Mouse (Mus musculus): ENCODE results near the gene Prkn. TPM values are rescaled to one million over a fixed set of nuclear protein-coding genes. Genes with fewer than 3 reads are reported as not detected.

Prkn gene
- polyA plus RNA-seq, 1 experiment: 3.0 TPM

DNA sequence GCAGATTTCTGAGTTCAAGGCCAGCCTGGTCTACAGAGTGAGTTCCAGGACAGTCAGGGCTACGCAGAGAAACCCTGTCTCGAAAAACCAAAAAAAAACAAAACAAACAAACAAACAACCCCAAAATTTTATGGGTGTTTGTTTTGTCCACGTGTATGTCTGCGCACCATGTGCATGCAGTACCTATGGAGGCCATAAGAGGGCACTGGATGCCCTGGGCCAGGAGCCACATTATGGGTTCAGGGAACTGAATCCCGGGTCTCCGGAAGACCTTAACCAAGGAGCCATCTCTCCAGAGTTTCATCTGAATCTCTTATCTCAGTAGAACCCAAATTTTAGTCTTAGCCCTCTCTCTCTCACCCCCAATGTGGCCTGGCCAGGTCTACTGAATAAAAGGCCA, 1263.6 kb downstream of the Prkn start:
- no peak for DNase-seq
- H3K4me1 ChIP-seq (ENCODE audit: control insufficient read depth, insufficient read depth, low read length): no peaks in the 10 kb centered on the region
- whole genome bisulfite sequencing: 79% methylated on average over 6 of the region's 6 CpGs
- H3K4me3 ChIP-seq (replicated peaks; ENCODE audit: extremely low read depth, low read depth, low read length): no peak overlapping the region
- TF ChIP-seq POLR2A (IDR thresholded peaks at IDR 0.05; ENCODE audit: borderline replicate concordance, extremely low read depth, low read depth, low read length): no peak
- TF ChIP-seq CTCF (IDR thresholded peaks at IDR 0.05; ENCODE audit: insufficient read depth, low read length): peak; percentile 54

DNA sequence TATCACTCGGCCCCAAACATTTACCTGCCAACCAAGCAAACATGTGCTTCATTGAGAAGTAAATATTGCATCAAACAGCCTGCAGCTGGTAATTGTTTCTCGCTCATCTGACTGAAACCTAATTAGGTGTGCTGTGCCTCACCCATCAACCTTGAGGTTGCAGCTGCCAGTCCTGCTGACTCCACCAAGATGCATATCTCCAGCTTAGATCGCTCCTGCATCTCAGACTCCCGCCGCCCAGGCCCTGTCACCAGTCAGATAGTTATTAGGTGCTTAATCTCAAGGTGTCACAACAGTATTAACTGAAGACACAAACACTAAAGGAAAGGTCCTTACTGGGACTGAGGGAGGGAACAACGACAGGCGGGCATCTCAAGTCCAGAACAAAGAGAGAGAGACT, 1264.1 kb downstream of the Prkn start:
- Histone ChIP-seq H3K4me1 (ENCODE audit: control insufficient read depth, insufficient read depth, low read length) (no peaks in the 10 kb centered on the region), H3K4me3 (replicated peaks; ENCODE audit: extremely low read depth, low read depth, low read length) (no peak overlapping the region)
- 67% methylated on average over 7 of the region's 7 CpGs for WGBS
- DNase-seq: no peak
- TF ChIP-seq POLR2A (IDR thresholded peaks at IDR 0.05; ENCODE audit: borderline replicate concordance, extremely low read depth, low read depth, low read length) (no peak), CTCF (IDR thresholded peaks at IDR 0.05; ENCODE audit: insufficient read depth, low read length) (no peak)

DNA sequence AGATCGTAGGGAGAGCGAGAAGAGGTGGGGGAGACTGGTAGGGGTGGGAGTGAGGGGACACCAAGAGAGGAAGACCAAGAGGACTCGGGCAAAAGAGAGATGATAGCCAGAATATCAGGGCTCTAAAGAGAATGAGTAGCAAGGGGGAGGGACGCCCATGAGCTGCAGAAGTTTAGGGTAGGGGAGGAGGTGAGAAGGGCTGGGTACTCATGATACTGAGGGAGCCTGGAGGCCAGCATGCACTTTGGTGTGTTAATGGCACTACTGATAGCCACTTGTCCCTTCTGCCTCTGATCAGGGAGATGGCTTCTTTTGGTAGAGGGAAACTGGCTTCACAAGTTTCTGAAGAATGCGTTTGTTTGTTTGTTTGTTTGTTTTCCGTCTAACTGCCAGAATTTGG, 1264.5 kb downstream of the Prkn start:
- Histone ChIP-seq H3K4me1 (ENCODE audit: control insufficient read depth, insufficient read depth, low read length) (no peaks in the 10 kb centered on the region), H3K4me3 (replicated peaks; ENCODE audit: extremely low read depth, low read depth, low read length) (no peak overlapping the region)
- WGBS: 85% methylated on average over 6 of the region's 6 CpGs
- DNase-seq: no peak
- TF ChIP-seq POLR2A (IDR thresholded peaks at IDR 0.05; ENCODE audit: borderline replicate concordance, extremely low read depth, low read depth, low read length): no peak
- TF ChIP-seq CTCF (IDR thresholded peaks at IDR 0.05; ENCODE audit: insufficient read depth, low read length): no peak

DNA sequence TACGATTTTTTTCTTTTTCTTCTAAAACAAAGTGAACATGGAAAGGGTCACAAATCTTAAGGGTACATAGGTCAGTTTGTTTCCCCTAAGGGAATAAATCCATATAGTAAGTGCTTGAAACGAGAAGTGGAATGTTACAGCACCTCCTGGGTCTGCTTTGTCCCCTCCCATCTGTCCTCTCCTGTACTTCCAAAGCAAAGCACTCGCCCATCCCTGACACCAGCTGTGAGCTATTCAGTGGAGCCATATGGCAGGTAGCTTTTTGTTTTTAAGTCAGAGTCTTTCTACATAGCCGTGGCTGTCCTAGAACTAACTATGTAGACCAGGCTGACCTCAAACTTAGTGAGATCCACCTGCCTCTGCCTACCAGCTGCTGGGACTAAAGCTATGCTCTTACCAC, 1266.1 kb downstream of the Prkn start:
- H3K4me3 ChIP-seq (replicated peaks; ENCODE audit: extremely low read depth, low read depth, low read length): no peak overlapping the region
- no peak for DNase-seq
- 68% methylated on average over 4 of the region's 4 CpGs for WGBS
- no peak for TF ChIP-seq CTCF (IDR thresholded peaks at IDR 0.05; ENCODE audit: insufficient read depth, low read length)
- TF ChIP-seq POLR2A (IDR thresholded peaks at IDR 0.05; ENCODE audit: borderline replicate concordance, extremely low read depth, low read depth, low read length): no peak
- no peaks in the 10 kb centered on the region for H3K4me1 ChIP-seq (ENCODE audit: control insufficient read depth, insufficient read depth, low read length)

Other genes starting within 250 kb of the Prkn start
- gene Pacrg, start 73 bp upstream of the Prkn start, polyA plus RNA-seq (2012; rRNA removed): 2.5 and 3.5 TPM in 2 replicates

All from lung, adult 2 months (tissue).